Mouse (Mus musculus): ENCODE results near the gene Cdc42. TPM values are rescaled to one million over a fixed set of nuclear protein-coding genes. Genes with fewer than 3 reads are reported as not detected.
A peak's percentile ranks its signal among the peaks of the same experiment; 100 is the strongest.

Cdc42 gene
- polyA plus RNA-seq, 2 experiments = 91.6 to 259 TPM

- no peak for ATAC-seq (ENCODE audit: insufficient read depth)
- Histone ChIP-seq H3K4me3 (ENCODE audit: insufficient read depth in 1 of 2, low read depth in 2 of 2, low read length in 2 of 2) (no peak overlapping the region), H3K9ac (replicated peaks) (no peak overlapping the region), H3K27ac (no peak overlapping the region), H3K4me2 (ENCODE audit: low read depth) (no peak overlapping the region), H3K27me3 (ENCODE audit: control insufficient read depth, insufficient read depth, low read length) (no peaks in the 10 kb centered on the region), H3K36me3 (replicated peaks; ENCODE audit: control insufficient read depth, insufficient read depth, low read depth) (no peaks in the 10 kb centered on the region), H3K4me1 (replicated peaks; ENCODE audit: control insufficient read depth in 2 of 2, insufficient read depth in 2 of 2, low read length in 1 of 2) (peaks cover 6 to 11% of the 10 kb centered on the region in 2 experiments), H3K9me3 (ENCODE audit: control insufficient read depth, low read length) (no peaks in the 10 kb centered on the region)
- no peak for TF ChIP-seq CTCF (IDR thresholded peaks at IDR 0.05; ENCODE audit: low read depth)
- no peak for TF ChIP-seq EP300 (IDR thresholded peaks at IDR 0.05; ENCODE audit: low read depth)
- 70% methylated on average over 4 of the region's 4 CpGs for WGBS (ENCODE audit: insufficient replicate concordance)
- DNase-seq (ENCODE audit: low read depth in 3 of 3, low spot score in 3 of 3) = no peak
Observed at GRCm38 (mm10) chr4:137377526-137378304, 20.2 kb upstream of the Cdc42 start.

GRCm38 (mm10) chr4:137376778-137377177 lies 19.3 kb upstream of the Cdc42 start:
- ATAC-seq (ENCODE audit: insufficient read depth) = no peak
- Histone ChIP-seq H3K4me3 (ENCODE audit: insufficient read depth in 1 of 2, low read depth in 2 of 2, low read length in 2 of 2) (no peak overlapping the region), H3K9ac (replicated peaks) (no peak overlapping the region), H3K27ac (no peak overlapping the region), H3K27me3 (ENCODE audit: control insufficient read depth, insufficient read depth, low read length) (no peaks in the 10 kb centered on the region), H3K36me3 (replicated peaks; ENCODE audit: control insufficient read depth, insufficient read depth, low read depth) (no peaks in the 10 kb centered on the region), H3K9me3 (ENCODE audit: control insufficient read depth, low read length) (no peaks in the 10 kb centered on the region), H3K4me2 (ENCODE audit: low read depth) (no peak overlapping the region), H3K4me1 (replicated peaks; ENCODE audit: control insufficient read depth in 2 of 2, insufficient read depth in 2 of 2, low read length in 1 of 2) (peaks cover 6 to 15% of the 10 kb centered on the region in 2 experiments)
- WGBS (ENCODE audit: insufficient replicate concordance) = 51% methylated on average over 2 of the region's 2 CpGs
- TF ChIP-seq EP300 (IDR thresholded peaks at IDR 0.05; ENCODE audit: low read depth) = no peak
- peak; percentile 36 for TF ChIP-seq CTCF (IDR thresholded peaks at IDR 0.05; ENCODE audit: low read depth)
- no peak for DNase-seq (ENCODE audit: low read depth in 3 of 3, low spot score in 3 of 3)

- Histone ChIP-seq H3K4me2 (ENCODE audit: low read depth) (no peak overlapping the region), H3K4me1 (replicated peaks; ENCODE audit: control insufficient read depth in 2 of 2, insufficient read depth in 2 of 2, low read length in 1 of 2) (peaks cover under 1 to 9% of the 10 kb centered on the region in 2 experiments; a peak in 3 of 4 replicates), H3K9ac (replicated peaks) (no peak overlapping the region), H3K27me3 (ENCODE audit: control insufficient read depth, insufficient read depth, low read length) (no peaks in the 10 kb centered on the region), H3K27ac (no peak overlapping the region), H3K9me3 (ENCODE audit: control insufficient read depth, low read length) (no peaks in the 10 kb centered on the region), H3K36me3 (replicated peaks; ENCODE audit: control insufficient read depth, insufficient read depth, low read depth) (no peaks in the 10 kb centered on the region), H3K4me3 (ENCODE audit: insufficient read depth in 1 of 2, low read depth in 2 of 2, low read length in 2 of 2) (no peak overlapping the region)
- DNase-seq (ENCODE audit: low read depth in 3 of 3, low spot score in 3 of 3) = no peak
- WGBS (ENCODE audit: insufficient replicate concordance) = 62% methylated on average over 19 of the region's 19 CpGs
- no peak for ATAC-seq (ENCODE audit: insufficient read depth)
- TF ChIP-seq CTCF (IDR thresholded peaks at IDR 0.05; ENCODE audit: low read depth) = no peak
- TF ChIP-seq EP300 (IDR thresholded peaks at IDR 0.05; ENCODE audit: low read depth) = no peak
Observed at GRCm38 (mm10) chr4:137375314-137376278, 18.1 kb upstream of the Cdc42 start.

- TF ChIP-seq CTCF (IDR thresholded peaks at IDR 0.05; ENCODE audit: low read depth) (no peak), EP300 (IDR thresholded peaks at IDR 0.05; ENCODE audit: low read depth) (no peak)
- ATAC-seq (ENCODE audit: insufficient read depth) = no peak
- no peaks in the 10 kb centered on the region for H3K9me3 ChIP-seq (ENCODE audit: control insufficient read depth, low read length)
- H3K4me2 ChIP-seq (ENCODE audit: low read depth) = no peak overlapping the region
- peaks cover 0 to 9% of the 10 kb centered on the region in 2 experiments; a peak in 2 of 4 replicates for H3K4me1 ChIP-seq (replicated peaks; ENCODE audit: control insufficient read depth in 2 of 2, insufficient read depth in 2 of 2, low read length in 1 of 2)
- no peak overlapping the region for H3K9ac ChIP-seq (replicated peaks)
- WGBS (ENCODE audit: insufficient replicate concordance) = 52% methylated on average over 6 of the region's 6 CpGs
- no peaks in the 10 kb centered on the region for H3K36me3 ChIP-seq (replicated peaks; ENCODE audit: control insufficient read depth, insufficient read depth, low read depth)
- no peak overlapping the region for H3K27ac ChIP-seq
- no peak for DNase-seq (ENCODE audit: low read depth in 3 of 3, low spot score in 3 of 3)
- H3K4me3 ChIP-seq (ENCODE audit: insufficient read depth in 1 of 2, low read depth in 2 of 2, low read length in 2 of 2) = no peak overlapping the region
- H3K27me3 ChIP-seq (ENCODE audit: control insufficient read depth, insufficient read depth, low read length) = no peaks in the 10 kb centered on the region
Observed at GRCm38 (mm10) chr4:137373711-137374110, 16.2 kb upstream of the Cdc42 start.

Data from liver, embryonic 14.5 days (tissue).